Mouse (Mus musculus): ENCODE results near the gene Rpl13. TPM values are rescaled to one million over a fixed set of nuclear protein-coding genes. Genes with fewer than 3 reads are reported as not detected.

Rpl13 gene
- total RNA-seq, 4 experiments from 2014 or later: 359 to 512 (median 443) TPM

- no peak for DNase-seq (ENCODE audit: low spot score in 2 of 2)
Observed at GRCm38 (mm10) chr8:123108010-123108409, 5.9 kb downstream of the Rpl13 start.

- DNase-seq (ENCODE audit: low spot score in 2 of 2): no peak
Observed at GRCm38 (mm10) chr8:123108953-123109352, 6.8 kb downstream of the Rpl13 start.

GRCm38 (mm10) chr8:123110649-123111048 is 8.5 kb downstream of the Rpl13 start:
- no peak for DNase-seq (ENCODE audit: low spot score in 2 of 2)

GRCm38 (mm10) chr8:123112892-123113291 is 10.7 kb downstream of the Rpl13 start:
- DNase-seq (ENCODE audit: low spot score in 2 of 2): no peak

- no peak for DNase-seq (ENCODE audit: low spot score in 2 of 2)
Observed at GRCm38 (mm10) chr8:123113908-123114469, 11.8 kb downstream of the Rpl13 start.

- no peak for DNase-seq (ENCODE audit: low spot score in 2 of 2)
Observed at GRCm38 (mm10) chr8:123114644-123115043, 12.5 kb downstream of the Rpl13 start.

- DNase-seq (ENCODE audit: low spot score in 2 of 2): no peak
Observed at GRCm38 (mm10) chr8:123117127-123117731, 15.1 kb downstream of the Rpl13 start, which contains the start of gene Cpne7. Gene Cpne7 (plus strand): TSS chr8:123117374.

- no peak for DNase-seq (ENCODE audit: low spot score in 2 of 2)
Observed at GRCm38 (mm10) chr8:123117744-123118143, 15.6 kb downstream of the Rpl13 start.

- no peak for DNase-seq (ENCODE audit: low spot score in 2 of 2)
Observed at GRCm38 (mm10) chr8:123122059-123122458, 19.9 kb downstream of the Rpl13 start.

- DNase-seq (ENCODE audit: low spot score in 2 of 2): no peak
Observed at GRCm38 (mm10) chr8:123122670-123123069, 20.5 kb downstream of the Rpl13 start.

- DNase-seq (ENCODE audit: low spot score in 2 of 2): no peak
Observed at GRCm38 (mm10) chr8:123126193-123126816, 24.2 kb downstream of the Rpl13 start.

- DNase-seq (ENCODE audit: low spot score in 2 of 2): no peak
Observed at GRCm38 (mm10) chr8:123131041-123131440, 28.9 kb downstream of the Rpl13 start.

- no peak for DNase-seq (ENCODE audit: low spot score in 2 of 2)
Observed at GRCm38 (mm10) chr8:123132953-123133352, 30.8 kb downstream of the Rpl13 start.

- no peak for DNase-seq (ENCODE audit: low spot score in 2 of 2)
Observed at GRCm38 (mm10) chr8:123134149-123134713, 32.1 kb downstream of the Rpl13 start.

- DNase-seq (ENCODE audit: low spot score in 2 of 2): peak in 1 of 2 experiments; percentile 49
Observed at GRCm38 (mm10) chr8:123135406-123135805, 33.3 kb downstream of the Rpl13 start.

GRCm38 (mm10) chr8:123135806-123136205 is 33.7 kb downstream of the Rpl13 start:
- DNase-seq (ENCODE audit: low spot score in 2 of 2): no peak

- no peak for DNase-seq (ENCODE audit: low spot score in 2 of 2)
Observed at GRCm38 (mm10) chr8:123136287-123136686, 34.1 kb downstream of the Rpl13 start.

GRCm38 (mm10) chr8:123137645-123138077 is 35.5 kb downstream of the Rpl13 start:
- DNase-seq (ENCODE audit: low spot score in 2 of 2): peak; percentile 74 to 75

- no peak for DNase-seq (ENCODE audit: low spot score in 2 of 2)
Observed at GRCm38 (mm10) chr8:123138741-123139140, 36.6 kb downstream of the Rpl13 start.

GRCm38 (mm10) chr8:123141741-123142462 is 39.8 kb downstream of the Rpl13 start:
- peak; percentile 74 for DNase-seq (ENCODE audit: low spot score in 2 of 2)

- no peak for DNase-seq (ENCODE audit: low spot score in 2 of 2)
Observed at GRCm38 (mm10) chr8:123145279-123145678, 43.1 kb downstream of the Rpl13 start.

- peak; percentile 48 to 68 for DNase-seq (ENCODE audit: low spot score in 2 of 2)
Observed at GRCm38 (mm10) chr8:123146390-123146789, 44.2 kb downstream of the Rpl13 start.

All from layer of hippocampus, adult 8-10 months (tissue).